Mouse (Mus musculus) megakaryocyte, embryonic 14.5 days (primary cell): ENCODE results near the gene Gm12166.

Source experiments
- FLI1 ChIP-seq: IDR thresholded peaks from 2 replicates; pipeline ENCODE4 v1.6.1; 2012; ENCODE audit warnings: low read length, inconsistent platforms, mixed read lengths
- GATA1 ChIP-seq: IDR thresholded peaks from 3 replicates; pipeline ENCODE4 v1.6.1; 2012; ENCODE audit warnings: mixed read lengths, low read length, inconsistent platforms, borderline replicate concordance

DNA sequence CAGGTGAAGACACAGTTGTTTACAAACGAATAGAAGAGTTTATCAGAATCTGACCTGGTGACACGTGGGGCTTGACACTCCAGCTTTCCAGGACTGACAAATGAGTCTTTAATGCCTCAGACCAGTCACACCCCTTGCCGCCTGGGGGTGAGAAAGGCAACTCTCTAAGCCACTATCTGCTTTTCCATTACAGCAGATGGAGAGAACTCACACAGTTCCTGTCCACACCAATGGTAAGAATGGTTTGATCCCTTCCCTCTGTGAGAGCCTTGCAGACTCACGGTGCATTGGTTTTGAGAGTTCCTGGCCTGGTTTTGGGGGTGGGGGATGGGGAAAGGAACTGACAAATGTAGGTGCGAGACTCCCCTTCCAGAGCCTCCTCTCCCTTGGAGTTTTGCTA is 2.2 kb upstream of the Gm12166 start:
- TF ChIP-seq GATA1 (no peak), FLI1 (no peak)
